Mouse (Mus musculus): Measurements from ENCODE around the gene Stbd1. TPM values are rescaled to one million over a fixed set of nuclear protein-coding genes. Genes with fewer than 3 reads are reported as not detected.

The Stbd1 gene
- polyA plus RNA-seq, 1 experiment from 2014 or later = 37.0 TPM

DNA sequence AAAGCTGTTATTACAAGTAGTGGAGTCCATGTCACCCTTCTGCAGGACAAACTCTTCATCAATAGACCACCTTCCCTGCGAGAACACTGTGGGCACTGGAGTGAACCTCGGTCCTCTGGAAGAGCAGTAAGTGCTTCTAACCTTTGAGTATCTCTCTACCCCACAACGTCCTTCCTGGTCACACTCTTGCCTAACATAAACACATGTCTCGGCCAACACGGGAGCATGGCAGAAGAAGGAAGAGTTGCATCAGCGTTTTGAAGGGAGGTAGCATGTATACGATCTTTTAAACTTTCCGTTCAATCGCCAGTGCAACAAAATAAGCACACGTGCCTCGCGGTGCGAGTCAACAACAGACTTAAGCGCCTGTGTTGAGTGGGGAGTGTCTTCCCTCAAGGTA is 23.3 kb upstream of the Stbd1 start:
- Histone ChIP-seq H3K4me2 (ENCODE audit: low read depth, low read length) (no peak overlapping the region), H3K9ac (ENCODE audit: low read depth, low read length) (no peak overlapping the region), H3K36me3 (ENCODE audit: control insufficient read depth, insufficient read depth, low read length) (no peaks in the 10 kb centered on the region), H3K27ac (ENCODE audit: low read length) (no peak overlapping the region), H3K27me3 (replicated peaks; ENCODE audit: control insufficient read depth, insufficient read depth, low read length) (no peaks in the 10 kb centered on the region), H3K4me3 (ENCODE audit: low read length) (no peak overlapping the region), H3K9me3 (ENCODE audit: control insufficient read depth, low read length) (no peaks in the 10 kb centered on the region), H3K4me1 (ENCODE audit: control insufficient read depth, insufficient read depth, low read length) (no peaks in the 10 kb centered on the region)
- 78% methylated on average over 14 of the region's 14 CpGs for WGBS
- ATAC-seq = no peak

DNA sequence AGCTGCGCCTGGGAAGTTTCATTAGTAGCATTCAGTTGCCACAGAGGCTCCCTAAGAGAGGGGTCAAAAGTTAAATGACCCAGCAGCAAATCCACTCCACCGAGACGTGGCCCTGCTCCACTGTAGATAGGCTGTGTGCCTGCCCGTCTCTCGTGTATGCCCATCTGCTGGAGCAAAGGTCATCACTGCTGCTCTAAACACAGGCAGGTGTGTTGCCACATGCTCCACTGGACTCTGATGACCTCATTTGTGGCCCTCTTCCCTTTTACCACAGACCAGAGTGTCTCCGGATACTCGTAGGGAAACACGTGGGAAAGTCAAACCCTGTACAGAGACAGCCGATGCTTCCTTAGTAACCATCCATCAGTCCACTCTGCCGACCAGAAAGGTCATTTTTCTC is 16.9 kb upstream of the Stbd1 start:
- 39% methylated on average over 10 of the region's 10 CpGs for WGBS
- Histone ChIP-seq H3K27ac (ENCODE audit: low read length) (no peak overlapping the region), H3K27me3 (replicated peaks; ENCODE audit: control insufficient read depth, insufficient read depth, low read length) (no peaks in the 10 kb centered on the region), H3K4me1 (ENCODE audit: control insufficient read depth, insufficient read depth, low read length) (no peaks in the 10 kb centered on the region), H3K4me2 (ENCODE audit: low read depth, low read length) (no peak overlapping the region), H3K4me3 (ENCODE audit: low read length) (no peak overlapping the region), H3K9me3 (ENCODE audit: control insufficient read depth, low read length) (no peaks in the 10 kb centered on the region), H3K36me3 (ENCODE audit: control insufficient read depth, insufficient read depth, low read length) (no peaks in the 10 kb centered on the region), H3K9ac (ENCODE audit: low read depth, low read length) (no peak overlapping the region)
- 0 out of 2 replicates have a peak, but pooled peaks have one; percentile 31 for ATAC-seq

DNA sequence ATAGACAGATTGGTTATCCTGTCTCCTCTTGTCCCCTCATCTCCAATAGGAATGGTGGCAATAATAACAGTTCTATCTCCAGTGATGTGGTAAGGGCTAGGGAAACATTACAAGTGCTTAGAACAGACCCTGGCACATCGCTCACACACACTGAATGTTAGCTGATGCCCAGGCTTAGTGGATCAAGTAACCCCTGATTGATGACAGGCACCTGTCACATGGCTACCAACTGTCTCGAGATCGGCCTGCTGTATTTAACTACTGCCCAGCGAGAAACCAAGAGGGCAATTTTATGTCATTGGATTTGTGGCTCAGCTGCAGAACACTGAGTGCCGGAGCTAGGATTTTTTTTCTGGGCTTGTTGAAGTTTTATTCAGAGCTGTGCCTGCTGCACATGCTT is 7.8 kb upstream of the Stbd1 start:
- Histone ChIP-seq H3K27ac (ENCODE audit: low read length) (no peak overlapping the region), H3K9ac (ENCODE audit: low read depth, low read length) (no peak overlapping the region), H3K4me3 (ENCODE audit: low read length) (no peak overlapping the region), H3K36me3 (ENCODE audit: control insufficient read depth, insufficient read depth, low read length) (no peaks in the 10 kb centered on the region), H3K27me3 (replicated peaks; ENCODE audit: control insufficient read depth, insufficient read depth, low read length) (no peaks in the 10 kb centered on the region), H3K9me3 (ENCODE audit: control insufficient read depth, low read length) (no peaks in the 10 kb centered on the region), H3K4me2 (ENCODE audit: low read depth, low read length) (no peak overlapping the region), H3K4me1 (ENCODE audit: control insufficient read depth, insufficient read depth, low read length) (no peaks in the 10 kb centered on the region)
- 79% methylated on average over 5 of the region's 5 CpGs for WGBS
- ATAC-seq = no peak

DNA sequence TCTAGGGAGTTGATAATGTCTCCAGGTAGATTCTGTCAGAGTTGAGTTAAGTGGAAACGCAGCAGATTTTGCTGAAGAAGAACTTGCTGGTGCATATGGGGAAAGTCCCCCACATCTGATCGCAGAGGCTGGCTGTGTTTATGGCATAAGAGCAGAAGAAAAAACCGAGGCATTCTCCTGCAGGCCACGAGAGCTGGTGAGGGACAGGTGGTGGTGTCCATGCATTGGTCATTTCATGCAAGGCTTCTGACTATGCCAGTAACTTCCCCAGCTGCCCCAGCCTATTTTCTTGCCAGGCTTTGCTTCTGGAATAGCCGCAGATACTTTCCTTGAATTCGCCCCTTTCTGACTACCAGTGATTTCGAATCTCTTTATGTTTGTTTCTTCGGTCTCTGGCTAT is 6.0 kb upstream of the Stbd1 start:
- no peaks in the 10 kb centered on the region for H3K4me1 ChIP-seq (ENCODE audit: control insufficient read depth, insufficient read depth, low read length)
- H3K4me2 ChIP-seq (ENCODE audit: low read depth, low read length) = no peak overlapping the region
- H3K36me3 ChIP-seq (ENCODE audit: control insufficient read depth, insufficient read depth, low read length) = no peaks in the 10 kb centered on the region
- no peak overlapping the region for H3K4me3 ChIP-seq (ENCODE audit: low read length)
- H3K27me3 ChIP-seq (replicated peaks; ENCODE audit: control insufficient read depth, insufficient read depth, low read length) = 0 out of 2 replicates have a peak, but pooled peaks cover 5% of the 10 kb centered on the region
- no peak overlapping the region for H3K9ac ChIP-seq (ENCODE audit: low read depth, low read length)
- no peak overlapping the region for H3K27ac ChIP-seq (ENCODE audit: low read length)
- no peak for ATAC-seq
- no peaks in the 10 kb centered on the region for H3K9me3 ChIP-seq (ENCODE audit: control insufficient read depth, low read length)
- 89% methylated on average over 8 of the region's 8 CpGs for WGBS

DNA sequence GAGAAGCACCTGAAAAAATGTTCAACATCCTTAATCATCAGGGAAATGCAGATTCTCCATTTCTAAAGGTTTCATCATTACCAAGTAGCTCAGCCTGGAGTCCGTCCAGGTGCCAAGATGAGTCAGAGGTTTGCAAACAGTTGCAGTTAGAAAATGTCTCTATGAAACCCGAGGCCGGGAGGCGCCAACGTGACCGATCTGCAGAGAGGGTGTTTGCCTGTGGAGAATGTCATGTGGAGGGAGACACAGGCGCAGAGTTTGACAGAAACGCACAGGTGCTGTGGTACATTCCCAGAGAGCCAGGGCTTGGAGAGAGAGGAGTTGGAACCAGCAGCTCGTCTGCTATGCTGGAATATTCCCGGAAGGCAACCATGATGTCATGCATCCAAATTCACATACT is 3.8 kb upstream of the Stbd1 start:
- 68% methylated on average over 10 of the region's 10 CpGs for WGBS
- H3K9me3 ChIP-seq (ENCODE audit: control insufficient read depth, low read length) = no peaks in the 10 kb centered on the region
- ATAC-seq = no peak

DNA sequence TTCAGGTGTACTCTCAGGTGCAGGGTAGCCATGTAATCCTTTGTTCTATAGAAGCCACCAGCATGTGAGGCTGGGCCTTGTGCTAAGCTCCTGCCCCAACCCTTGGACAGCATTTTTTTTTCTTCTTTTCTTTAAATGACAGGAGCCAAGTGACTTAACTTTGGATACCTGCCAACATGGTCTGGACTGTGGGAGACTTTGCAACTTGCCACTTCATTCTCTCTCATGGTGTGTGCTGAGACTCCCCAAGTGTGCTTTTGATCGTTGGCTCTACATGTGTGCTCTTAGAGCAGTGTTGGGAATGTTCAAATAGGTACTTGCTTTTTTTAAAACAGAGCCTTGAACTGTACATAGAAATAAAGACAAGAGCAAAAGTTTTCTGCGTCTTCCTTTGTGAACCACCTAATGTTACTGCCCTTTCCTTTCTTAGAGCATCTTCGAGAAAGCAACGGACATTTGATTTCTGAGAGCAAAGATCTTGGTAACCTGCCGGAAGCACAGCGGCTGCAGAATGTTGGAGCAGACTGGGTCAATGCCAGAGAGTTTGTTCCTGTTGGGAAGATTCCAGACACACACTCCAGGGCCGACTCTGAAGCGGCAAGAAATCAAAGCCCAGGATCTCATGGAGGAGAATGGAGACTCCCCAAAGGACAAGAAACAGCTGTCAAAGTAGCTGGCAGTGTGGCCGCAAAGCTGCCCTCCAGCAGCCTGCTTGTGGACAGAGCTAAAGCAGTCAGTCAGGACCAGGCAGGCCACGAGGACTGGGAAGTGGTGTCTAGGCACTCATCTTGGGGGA is 1.8 kb downstream of the Stbd1 start:
- Histone ChIP-seq H3K36me3 (ENCODE audit: control insufficient read depth, insufficient read depth, low read length) (no peaks in the 10 kb centered on the region), H3K4me3 (ENCODE audit: low read length) (peak overlapping the region; percentile 88), H3K4me2 (ENCODE audit: low read depth, low read length) (peak overlapping the region; percentile 95), H3K9me3 (ENCODE audit: control insufficient read depth, low read length) (no peaks in the 10 kb centered on the region), H3K27ac (ENCODE audit: low read length) (peak overlapping the region; percentile 46; the same call in 1 of the 2 replicates), H3K9ac (ENCODE audit: low read depth, low read length) (peak overlapping the region; percentile 10; the same call in 1 of the 2 replicates), H3K27me3 (replicated peaks; ENCODE audit: control insufficient read depth, insufficient read depth, low read length) (0 out of 2 replicates have a peak, but pooled peaks cover 5% of the 10 kb centered on the region), H3K4me1 (ENCODE audit: control insufficient read depth, insufficient read depth, low read length) (peaks cover 6% of the 10 kb centered on the region; the same call in 1 of the 2 replicates)
- WGBS = 58% methylated on average over 10 of the region's 10 CpGs
- no peak for ATAC-seq

More for the DNA sequence above, 3.8 kb upstream of the Stbd1 start:
- Histone ChIP-seq H3K4me3 (ENCODE audit: low read length) (no peak overlapping the region), H3K27me3 (replicated peaks; ENCODE audit: control insufficient read depth, insufficient read depth, low read length) (0 out of 2 replicates have a peak, but pooled peaks cover 5% of the 10 kb centered on the region), H3K4me1 (ENCODE audit: control insufficient read depth, insufficient read depth, low read length) (no peaks in the 10 kb centered on the region), H3K4me2 (ENCODE audit: low read depth, low read length) (no peak overlapping the region), H3K27ac (ENCODE audit: low read length) (no peak overlapping the region), H3K9ac (ENCODE audit: low read depth, low read length) (no peak overlapping the region), H3K36me3 (ENCODE audit: control insufficient read depth, insufficient read depth, low read length) (no peaks in the 10 kb centered on the region)

DNA sequence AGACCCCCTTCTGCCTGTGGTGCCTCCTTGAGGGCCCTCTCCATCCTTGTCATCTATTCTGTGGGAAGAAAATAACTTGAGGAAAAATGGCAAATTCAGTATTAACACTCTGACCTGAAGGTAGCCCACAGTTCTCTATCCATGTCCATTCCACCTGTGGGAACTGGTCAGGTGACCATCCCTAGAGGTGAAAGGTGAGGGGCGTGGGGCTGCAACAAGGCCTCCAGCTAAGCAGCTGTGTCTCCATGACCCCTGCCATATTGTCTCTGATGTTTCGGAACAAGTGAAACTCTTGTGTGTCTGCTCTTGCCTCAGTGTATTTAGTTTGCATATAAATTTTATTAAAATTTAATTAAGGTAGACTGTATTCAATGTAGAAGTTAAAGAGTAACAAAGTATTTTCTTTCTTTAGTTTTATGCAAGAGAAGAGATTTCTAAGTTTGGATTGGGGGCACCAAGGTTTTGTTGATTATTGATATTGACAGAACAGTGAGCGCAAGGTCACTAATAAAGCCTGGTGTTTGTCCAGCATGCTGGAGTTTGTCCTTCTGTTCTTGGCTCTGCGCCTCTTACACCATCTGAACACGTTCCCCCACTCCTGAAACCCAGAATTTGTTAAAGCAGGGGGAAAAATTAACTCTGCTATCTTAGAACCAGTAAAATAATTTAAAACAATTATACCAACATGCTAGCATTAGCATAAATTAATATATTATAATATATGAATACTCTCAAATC is 4.8 kb downstream of the Stbd1 start:
- Histone ChIP-seq H3K27ac (ENCODE audit: low read length) (no peak overlapping the region), H3K4me3 (ENCODE audit: low read length) (no peak overlapping the region), H3K4me2 (ENCODE audit: low read depth, low read length) (no peak overlapping the region), H3K36me3 (ENCODE audit: control insufficient read depth, insufficient read depth, low read length) (no peaks in the 10 kb centered on the region), H3K9me3 (ENCODE audit: control insufficient read depth, low read length) (no peaks in the 10 kb centered on the region), H3K4me1 (ENCODE audit: control insufficient read depth, insufficient read depth, low read length) (peaks cover 6% of the 10 kb centered on the region; the same call in 1 of the 2 replicates), H3K9ac (ENCODE audit: low read depth, low read length) (no peak overlapping the region), H3K27me3 (replicated peaks; ENCODE audit: control insufficient read depth, insufficient read depth, low read length) (no peaks in the 10 kb centered on the region)
- ATAC-seq = no peak
- WGBS = 84% methylated on average over 5 of the region's 5 CpGs

DNA sequence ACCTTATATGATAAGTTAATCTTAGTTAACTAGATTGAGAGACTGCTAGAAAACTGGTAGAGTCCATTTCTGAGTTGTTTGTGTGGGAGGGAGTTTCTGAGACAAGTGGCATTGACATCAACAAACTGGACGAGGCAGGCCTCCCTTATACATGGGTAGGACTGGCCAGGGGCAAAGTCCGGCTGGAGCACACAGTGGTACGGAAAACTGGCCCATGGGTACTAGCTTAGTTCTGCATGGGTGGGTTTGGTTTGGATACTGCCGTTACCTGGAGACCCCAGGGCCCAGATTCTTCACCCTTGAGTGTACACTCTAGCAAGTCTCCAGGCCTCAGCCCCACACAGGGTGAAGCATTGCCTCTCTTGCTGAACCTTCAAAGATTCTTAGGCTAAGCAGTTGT is 9.9 kb downstream of the Stbd1 start:
- Histone ChIP-seq H3K27me3 (replicated peaks; ENCODE audit: control insufficient read depth, insufficient read depth, low read length) (no peaks in the 10 kb centered on the region), H3K27ac (ENCODE audit: low read length) (no peak overlapping the region), H3K4me1 (ENCODE audit: control insufficient read depth, insufficient read depth, low read length) (no peaks in the 10 kb centered on the region), H3K4me2 (ENCODE audit: low read depth, low read length) (no peak overlapping the region), H3K4me3 (ENCODE audit: low read length) (no peak overlapping the region), H3K9ac (ENCODE audit: low read depth, low read length) (no peak overlapping the region), H3K36me3 (ENCODE audit: control insufficient read depth, insufficient read depth, low read length) (no peaks in the 10 kb centered on the region), H3K9me3 (ENCODE audit: control insufficient read depth, low read length) (no peaks in the 10 kb centered on the region)
- WGBS = 84% methylated on average over 4 of the region's 4 CpGs
- ATAC-seq = no peak

DNA sequence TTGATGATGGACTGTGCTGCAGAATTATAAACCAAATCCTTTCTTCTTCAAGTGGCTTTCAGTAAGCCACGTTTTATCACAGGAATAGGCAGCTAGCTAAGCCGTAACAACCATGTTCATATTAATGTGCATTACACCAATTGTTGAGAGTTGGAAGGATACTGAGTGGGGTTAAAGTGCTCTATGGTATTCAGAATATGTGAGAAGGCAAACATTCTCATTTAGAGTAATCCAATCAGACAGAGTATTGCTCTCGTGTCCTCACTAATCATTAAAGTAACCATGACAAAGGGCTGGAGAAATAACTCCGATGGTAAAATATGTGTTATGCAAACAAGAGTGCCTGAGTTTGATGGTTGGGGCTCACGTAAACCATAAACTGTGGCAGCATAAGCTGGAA is 19.0 kb downstream of the Stbd1 start:
- no peak overlapping the region for H3K9ac ChIP-seq (ENCODE audit: low read depth, low read length)
- H3K9me3 ChIP-seq (ENCODE audit: control insufficient read depth, low read length) = no peaks in the 10 kb centered on the region
- H3K27me3 ChIP-seq (replicated peaks; ENCODE audit: control insufficient read depth, insufficient read depth, low read length) = no peaks in the 10 kb centered on the region
- H3K4me1 ChIP-seq (ENCODE audit: control insufficient read depth, insufficient read depth, low read length) = no peaks in the 10 kb centered on the region
- WGBS = 49% methylated on average over 5 of the region's 5 CpGs
- no peaks in the 10 kb centered on the region for H3K36me3 ChIP-seq (ENCODE audit: control insufficient read depth, insufficient read depth, low read length)
- H3K27ac ChIP-seq (ENCODE audit: low read length) = no peak overlapping the region
- ATAC-seq = no peak
- H3K4me2 ChIP-seq (ENCODE audit: low read depth, low read length) = no peak overlapping the region
- no peak overlapping the region for H3K4me3 ChIP-seq (ENCODE audit: low read length)
